Mouse (Mus musculus) spleen, postnatal 4 days (tissue): ENCODE measurements around the gene Mgme1.

Source experiments
- DNase-seq, 2 experiments: peaks; one replicate each; pipeline ENCODE4 v3.0.0; 2022; ENCODE audit warnings: low spot score in 2 of 2

The Mgme1 gene

GRCm38 (mm10) chr2:144305721-144306294, 35.3 kb downstream of the Mgme1 start:
- no peak for DNase-seq

DNA sequence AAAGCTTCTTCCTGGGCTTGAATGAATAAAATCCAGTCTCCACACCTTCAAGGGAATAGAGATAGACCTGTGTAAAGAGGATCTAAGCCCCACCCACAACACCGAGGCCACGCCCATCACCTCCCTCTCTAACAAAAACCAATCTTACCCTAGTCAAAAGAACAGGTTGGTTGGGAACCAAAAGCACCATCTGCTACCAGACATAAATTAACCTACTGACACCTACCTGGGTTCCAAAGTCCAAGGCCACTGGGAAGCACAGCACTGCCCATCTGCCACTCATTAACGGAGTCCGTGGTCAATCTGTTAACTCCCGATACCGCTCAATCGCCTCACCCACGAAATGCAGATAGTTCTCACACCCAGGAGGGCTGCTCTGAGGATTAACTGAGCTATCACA, 38.1 kb downstream of the Mgme1 start:
- DNase-seq = no peak

DNA sequence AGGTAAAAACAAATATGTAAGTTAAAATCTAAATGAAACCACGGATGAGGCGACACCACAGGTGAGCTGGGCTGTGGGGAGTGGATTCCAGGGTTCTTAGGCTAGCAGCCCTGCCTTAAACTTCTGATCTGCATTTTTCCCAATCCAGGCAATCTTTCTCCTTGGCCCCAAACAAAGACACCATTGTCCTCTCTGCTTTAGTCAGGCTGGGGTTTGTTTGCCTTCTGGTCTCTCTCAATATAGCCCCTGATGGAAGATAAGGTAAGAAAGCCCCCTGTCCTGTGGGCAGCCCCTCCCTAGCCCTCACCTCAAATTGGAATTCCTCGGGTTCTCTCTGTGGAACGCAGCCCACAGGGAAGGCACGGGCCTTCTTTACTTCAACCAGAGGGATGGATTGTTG, 39.8 kb downstream of the Mgme1 start:
- DNase-seq = no peak

DNA sequence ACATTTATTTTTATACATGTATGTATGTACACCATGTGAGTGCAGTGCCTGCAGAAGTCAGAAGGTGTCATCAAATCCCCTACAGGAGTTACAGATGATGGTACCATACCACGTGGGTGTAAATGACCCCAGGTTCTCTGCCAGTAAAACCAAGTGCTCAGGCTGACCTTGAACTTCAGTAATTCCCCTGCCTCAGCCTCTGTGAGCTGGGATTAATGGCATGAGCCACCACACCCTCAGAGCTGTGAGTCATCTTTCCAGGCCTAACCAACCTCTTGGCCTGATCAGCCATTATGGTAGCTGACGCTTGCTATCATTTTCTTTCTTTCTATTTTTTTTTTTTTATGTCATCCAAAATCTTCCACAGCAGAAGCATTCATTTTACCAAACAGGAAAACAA, 40.9 kb downstream of the Mgme1 start:
- DNase-seq = no peak

DNA sequence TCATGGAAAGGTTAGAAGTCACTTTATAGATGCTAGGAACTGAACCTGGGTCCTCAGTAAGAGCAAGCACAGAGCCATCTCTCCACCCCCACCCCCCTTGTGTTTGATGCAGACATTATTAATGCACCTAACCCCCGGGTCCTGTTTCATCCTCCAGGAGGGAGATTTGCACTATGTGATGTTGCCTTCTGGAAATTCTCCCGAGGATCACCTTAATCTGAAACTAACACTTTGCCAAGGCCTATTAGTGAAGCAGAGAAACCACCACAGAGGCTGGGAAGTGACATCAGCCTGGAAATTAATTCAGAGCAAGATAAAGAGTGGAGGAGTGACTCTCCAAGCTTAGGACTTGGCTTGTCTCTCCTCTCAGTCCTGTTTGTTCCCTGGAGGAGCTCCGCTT, 53.8 kb downstream of the Mgme1 start:
- DNase-seq = no peak

GRCm38 (mm10) chr2:144329451-144329850, 59.0 kb downstream of the Mgme1 start:
- no peak for DNase-seq

DNA sequence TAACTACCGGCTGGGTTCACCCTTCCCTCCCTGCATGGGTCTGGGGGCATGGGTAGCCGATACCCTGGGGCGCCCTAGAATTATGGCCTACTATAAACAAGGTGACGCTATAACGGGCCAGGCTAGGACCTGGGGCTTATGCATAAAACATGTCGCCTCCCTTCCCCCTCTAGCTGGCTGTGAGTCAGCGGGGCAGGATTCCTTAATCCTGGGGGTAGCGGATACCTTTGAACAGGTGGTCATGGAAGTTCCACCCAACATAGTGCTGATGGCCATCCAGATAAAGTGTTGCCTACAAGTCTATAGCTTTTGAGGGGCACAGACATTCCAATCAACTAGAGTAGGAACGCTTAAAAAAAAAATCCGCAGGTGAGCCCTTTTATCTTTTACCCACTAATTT, 59.5 kb downstream of the Mgme1 start:
- no peak for DNase-seq

DNA sequence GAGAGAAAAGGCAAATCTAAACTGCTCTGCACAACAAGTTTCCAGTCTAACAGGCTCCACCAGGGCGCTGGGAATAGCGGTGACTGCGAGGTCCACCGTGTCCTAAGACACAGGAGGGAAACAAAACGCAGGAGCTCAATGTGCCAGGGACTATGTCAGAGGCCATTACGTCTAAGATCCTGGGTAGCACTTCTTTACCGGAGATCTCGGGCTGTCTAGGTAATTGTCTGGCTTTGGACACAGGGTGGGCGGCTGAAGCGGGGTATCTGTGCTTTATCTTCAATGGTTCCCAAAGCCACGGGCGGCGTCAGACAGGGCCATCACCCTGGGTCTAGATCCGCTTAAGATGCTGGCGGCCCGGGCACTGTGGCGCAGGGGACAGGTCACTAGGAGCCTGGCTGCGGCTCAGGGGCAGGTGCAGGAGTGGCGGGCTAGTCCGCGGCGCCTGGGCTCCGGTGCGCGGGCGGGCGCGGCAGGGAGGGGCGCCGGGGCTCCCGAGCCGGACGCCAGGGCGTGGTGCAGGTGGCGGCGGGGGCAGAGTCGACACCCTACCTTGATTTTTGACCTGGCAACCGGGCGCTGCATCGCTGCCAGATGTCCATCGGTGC, 60.0 kb downstream of the Mgme1 start:
- no peak for DNase-seq
